Mouse (Mus musculus) mature B cell (primary cell): Measurements from ENCODE around the gene Corin.

Source experiments
- in situ Hi-C: fragments of 300-500 bp; cut with MboI; formaldehyde crosslinking; loops from 2 replicates; pipeline ENCODE4 v1.14.3; 2019

Corin gene

DNA sequence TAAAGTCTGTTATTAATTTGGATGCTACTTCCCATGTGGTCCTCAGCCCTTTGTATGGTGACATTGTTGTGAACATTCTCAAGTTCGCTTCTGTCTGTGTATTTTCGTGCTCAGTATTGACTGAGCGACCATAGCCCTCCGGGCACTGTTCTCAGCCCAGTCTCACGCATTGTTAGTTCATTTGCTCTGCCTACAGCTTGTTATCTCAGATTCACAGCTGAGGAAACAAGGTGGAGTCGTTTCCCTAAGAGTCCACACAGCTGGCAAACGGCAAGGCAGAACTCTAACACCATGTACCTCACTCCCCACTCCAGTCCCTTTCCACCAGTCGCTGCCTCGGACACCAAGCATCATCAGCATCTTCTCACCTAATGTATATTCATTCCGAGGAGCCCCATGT is 63.1 kb downstream of the Corin start:
- in situ Hi-C loops, result no loop called here

DNA sequence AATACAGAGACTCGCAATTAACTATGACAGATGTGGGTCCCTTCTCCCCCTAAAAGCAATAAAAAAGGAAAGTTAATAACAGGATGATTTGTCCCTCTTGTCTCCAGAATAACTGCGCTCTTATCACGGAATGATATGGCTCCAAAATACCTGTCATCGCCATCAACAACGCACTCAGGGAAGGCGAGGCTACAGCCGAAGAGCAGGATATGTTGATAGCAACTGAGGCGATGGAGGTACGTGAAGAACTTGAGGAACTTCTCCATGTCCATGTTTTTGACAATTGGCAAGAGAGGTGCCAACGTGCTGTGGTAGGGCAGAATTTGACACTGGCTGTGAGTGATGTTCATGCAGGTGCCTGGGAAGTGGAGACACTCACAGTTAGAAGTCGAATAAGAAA is 69.2 kb downstream of the Corin start:
- in situ Hi-C loops, result no loop called here

DNA sequence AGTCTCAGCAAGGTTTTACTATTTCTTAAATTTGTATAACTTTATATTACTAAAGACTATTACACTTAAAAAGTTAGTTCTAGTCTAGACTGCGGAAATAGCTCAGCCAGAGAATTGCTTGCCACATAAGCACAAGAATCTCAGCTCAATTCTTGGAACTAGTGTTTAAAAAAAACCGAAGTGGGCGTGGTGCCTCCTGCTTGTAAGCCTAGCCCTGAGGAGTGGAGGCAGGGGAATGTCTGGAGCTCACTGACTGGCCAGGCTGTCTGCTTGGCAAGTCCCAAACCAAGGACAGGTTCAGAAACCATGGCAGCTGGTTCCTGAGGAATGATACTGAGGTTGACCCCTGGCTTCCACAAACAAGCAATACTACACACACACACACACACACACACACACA is 72.4 kb downstream of the Corin start:
- in situ Hi-C loops, result no loop called here

DNA sequence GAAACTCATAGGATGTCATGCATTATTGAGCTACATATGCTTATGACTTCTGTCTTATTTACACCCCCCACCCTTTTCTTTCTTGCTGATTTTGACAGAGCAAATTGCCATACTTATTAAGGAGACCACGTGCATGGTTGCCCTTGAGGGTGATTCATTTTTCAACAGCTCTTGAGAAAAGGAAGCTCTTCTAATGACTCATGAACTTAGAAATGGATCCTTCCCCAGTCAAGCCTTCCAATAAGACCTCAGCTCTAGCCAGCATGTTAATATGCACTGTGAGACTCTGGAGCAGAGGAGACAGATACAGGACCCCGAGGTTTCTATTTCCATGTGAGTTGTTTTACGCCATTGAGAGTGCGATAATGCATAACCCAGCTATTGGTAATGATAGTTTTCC is 76.7 kb downstream of the Corin start:
- in situ Hi-C loops, result no loop called here

DNA sequence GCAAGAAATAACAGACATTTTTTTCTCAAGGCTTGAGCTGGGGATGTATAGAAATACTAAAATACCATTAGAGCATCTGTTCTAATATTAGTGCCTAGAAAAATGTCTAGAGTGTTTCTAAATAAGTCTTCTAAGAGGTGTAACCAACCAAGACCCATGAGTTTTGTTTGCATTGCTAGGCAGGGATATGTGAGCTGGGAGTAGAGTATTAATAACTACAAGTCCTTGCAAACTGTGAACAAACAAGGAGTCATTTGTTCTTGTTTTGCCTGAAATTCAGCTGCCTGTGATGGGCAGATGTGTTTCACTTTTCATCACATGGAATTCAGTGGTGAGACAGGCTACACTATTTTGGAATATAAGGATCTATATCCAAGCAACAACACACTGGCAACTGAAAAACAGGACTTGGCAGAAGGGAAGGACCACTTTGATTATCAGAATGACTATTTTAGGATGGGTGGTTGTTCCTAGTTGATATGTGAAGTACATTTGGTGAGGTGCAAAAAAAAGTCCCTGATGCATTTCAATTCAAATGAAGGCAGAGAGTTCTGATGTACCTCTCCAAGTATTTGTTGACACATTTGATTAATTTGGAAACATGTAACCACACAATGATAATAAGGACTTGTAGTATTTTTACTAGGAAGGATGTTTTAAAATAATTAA is 78.8 kb downstream of the Corin start:
- in situ Hi-C loops, result no loop called here

DNA sequence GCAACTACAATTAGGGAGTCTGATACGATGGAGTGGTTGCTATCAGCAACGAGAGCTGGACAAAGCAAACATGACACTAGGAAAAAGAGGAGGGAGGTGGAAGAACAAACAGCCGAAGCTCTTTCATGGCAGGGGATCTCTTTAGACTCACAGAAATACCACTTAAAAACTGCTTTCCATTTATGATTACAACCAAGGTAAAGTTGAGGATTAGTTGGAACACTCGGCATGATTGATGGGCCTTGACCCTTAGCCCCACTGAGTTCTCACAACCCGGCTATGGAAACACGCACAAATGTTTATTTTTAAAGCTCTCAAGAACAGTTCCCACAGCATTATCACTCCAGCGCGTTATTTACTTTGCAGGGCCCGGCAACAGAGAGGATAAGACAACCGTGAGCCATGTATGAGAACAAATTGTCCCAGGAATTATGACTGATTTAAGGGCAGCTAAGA is 92.4 kb downstream of the Corin start:
- in situ Hi-C loops, result no loop called here

DNA sequence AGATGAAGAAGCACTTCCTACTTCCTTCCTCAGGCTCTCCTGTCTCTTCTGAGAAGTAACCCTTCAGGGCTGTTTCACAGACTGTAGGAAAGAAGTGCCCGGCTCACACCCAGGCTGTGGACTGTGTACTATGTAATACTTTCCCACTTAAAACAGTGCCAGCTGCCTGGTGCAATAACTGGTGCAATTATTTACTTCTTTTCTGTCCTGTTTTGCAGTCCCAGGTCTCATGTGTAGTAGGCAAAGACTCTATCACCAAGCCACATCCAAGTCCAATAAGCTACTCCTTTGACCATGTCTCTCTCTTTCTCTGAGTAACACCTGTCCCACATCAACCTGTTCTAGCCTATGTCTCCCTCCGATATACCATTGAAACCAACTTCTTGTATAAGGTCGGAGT is 93.4 kb downstream of the Corin start:
- in situ Hi-C loops, result no loop called here

DNA sequence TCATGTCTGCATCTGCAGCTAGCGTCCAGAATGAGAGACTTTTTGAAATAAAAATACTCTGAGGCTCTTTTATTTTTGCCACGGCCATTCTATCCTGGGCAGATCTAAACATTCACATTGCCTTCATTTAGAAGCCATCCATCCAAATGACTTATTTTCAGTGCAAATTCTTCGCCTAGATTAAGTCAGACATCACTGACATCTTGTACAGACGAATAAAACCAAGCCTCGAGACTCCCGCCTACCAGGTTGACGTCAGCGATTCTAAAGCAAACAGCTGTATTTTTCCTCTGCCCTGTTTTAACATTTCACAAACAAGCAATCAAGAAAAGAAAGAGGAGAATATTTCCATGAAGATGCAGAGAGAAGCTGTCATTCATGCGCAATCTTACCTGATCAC is 100.9 kb downstream of the Corin start:
- in situ Hi-C loops, result no loop called here

DNA sequence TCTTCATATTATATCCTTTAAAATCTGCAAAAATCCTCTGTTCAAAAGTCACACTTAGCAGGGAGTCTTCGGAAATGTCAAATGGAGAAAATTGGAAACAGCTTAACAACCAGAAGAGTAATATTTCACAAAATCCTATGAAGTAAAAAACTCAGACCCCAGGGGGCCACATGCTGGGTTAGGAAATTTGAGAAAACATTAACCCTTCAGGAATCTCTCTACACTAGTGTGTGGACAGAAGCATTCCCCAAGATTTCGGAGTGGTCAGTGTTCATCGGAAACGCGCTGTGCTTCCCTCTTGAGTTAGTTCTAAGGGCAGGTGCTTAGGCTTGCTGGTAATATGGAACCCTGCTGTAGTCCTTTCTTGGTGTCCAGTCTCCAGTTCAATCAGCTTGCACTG is 101.4 kb downstream of the Corin start:
- in situ Hi-C loops, result no loop called here

DNA sequence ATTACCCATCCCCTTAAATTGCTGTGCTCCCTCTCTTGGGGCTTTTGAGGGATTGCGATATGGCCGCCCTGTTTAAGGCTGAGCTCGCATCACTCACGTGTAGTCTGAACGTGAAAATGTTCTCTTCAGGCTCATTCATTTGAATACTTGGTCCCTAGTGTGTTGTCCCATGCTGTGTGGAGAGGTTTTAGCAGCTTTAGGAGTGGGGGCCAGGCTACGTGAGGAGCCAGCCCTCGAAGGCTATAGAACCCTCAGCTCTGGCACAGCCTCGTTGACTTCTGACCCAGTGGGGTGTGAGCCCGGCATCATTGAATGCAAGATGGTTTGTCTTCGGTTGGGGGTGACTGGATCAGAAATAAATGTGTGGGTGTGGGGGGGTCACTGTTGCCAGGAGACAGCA is 102.5 kb downstream of the Corin start:
- in situ Hi-C loops, result no loop called here

DNA sequence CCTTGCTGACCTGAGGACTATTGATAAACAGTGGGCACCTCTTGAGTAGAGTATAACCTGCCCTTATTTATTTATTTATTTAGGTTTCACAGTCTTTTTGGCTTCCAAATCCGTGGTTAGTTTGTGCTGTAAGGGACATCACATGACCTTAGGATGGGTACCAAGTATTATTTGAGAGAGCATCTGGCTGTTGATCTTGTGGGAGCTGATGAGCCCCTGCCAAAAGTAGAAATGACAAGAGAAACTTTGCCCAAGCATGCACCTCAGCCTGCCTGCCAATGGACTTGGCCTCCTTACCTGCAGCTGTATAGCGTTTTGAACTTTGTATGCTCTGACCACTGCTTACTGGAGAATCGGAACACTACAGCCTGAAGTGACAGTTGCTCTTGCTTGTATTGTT is 103.0 kb downstream of the Corin start:
- in situ Hi-C loops, result no loop called here

DNA sequence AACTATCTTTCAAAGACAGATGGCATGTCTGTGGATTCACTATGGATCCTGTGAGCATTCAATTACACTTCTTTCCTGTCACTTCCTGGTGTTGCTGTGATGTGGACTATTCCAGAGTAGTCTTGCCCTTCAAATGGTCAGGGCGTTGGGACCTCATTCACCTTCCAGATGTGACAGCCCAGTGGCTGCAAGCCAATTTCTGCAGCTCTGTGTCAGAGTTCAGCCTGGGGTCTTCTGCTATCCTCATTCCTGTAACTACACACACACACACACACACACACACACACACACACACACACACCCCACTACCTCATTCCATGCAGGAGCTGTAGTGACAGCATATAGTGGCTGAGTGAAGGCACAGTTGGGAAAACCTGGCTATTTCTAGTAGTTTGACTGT is 122.1 kb downstream of the Corin start:
- in situ Hi-C loops, result no loop called here

DNA sequence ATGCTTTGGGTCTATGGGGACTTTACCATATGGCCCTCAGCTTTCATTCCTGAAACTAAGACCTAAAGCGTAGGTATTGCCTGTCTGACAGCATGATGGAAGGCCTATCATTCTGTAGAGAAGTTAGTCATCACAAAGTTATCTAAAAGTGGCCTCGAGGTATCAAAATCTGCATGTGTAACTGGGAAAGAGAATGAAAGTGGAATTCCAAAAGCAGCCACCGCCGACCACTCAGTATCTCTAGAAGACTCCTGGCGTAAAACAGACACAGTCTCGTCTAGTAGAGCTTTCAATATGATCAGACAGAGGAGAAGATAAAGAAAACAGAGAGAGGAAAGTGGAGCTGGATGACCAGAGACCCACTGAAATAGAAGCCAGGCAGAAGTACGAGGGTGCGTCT is 123.7 kb downstream of the Corin start:
- in situ Hi-C loops, result no loop called here

DNA sequence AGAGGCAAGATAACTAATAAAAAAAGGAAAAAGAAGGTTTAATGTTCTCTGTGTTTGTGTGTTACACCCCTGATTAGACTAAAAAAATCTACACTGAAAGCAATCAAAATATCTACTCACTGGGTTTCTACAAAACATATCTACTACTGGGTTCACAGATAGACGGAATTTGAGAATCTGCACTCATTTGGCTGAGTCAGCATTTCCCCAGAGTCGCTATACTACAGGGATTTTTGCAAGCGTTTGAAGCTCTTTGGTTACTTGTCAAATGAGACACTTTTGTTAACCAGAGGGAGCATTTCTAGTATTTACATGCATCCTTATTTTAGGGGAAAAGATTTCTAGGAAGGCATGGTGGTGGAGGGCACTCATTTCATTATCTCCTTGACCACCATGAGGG is 136.3 kb downstream of the Corin start:
- in situ Hi-C loops, result no loop called here

DNA sequence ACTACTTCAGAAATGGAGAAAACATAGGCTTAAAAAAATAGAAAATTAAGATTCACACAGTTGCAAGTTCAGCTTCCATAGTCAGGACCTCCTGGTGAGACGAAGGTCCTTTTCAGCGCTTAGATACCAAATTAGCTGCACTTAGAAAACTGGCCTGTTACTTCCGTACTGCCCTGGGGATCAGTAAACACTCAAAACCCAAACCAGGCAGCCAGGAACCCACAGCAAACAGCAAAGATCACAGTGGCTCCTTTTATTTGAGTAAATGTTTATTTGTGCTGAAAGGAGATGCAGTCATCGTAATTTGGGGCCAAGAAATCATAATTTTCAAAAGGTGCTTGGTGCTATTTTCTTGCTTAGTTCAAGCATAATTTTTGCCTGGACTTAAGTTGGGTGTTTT is 138.5 kb downstream of the Corin start:
- in situ Hi-C loops, result no loop called here

DNA sequence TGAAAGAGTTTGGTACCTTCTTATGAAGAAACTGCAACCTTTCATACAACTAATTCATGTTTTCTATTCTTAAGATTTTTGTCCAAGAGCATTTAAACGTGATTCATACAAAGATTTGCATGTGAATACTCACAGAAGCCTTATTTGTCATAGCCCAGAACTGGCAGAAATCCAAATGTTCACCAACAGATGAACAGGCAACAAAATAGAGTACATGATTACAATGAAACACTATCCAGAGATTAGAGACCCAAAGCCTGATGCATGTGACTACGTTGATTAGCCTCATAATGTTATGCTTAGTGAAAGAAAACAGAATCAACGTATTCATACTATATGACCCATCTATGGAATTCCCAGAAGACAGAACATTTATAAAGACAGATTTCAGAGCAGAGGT is 140.4 kb downstream of the Corin start:
- in situ Hi-C loops, result no loop called here

DNA sequence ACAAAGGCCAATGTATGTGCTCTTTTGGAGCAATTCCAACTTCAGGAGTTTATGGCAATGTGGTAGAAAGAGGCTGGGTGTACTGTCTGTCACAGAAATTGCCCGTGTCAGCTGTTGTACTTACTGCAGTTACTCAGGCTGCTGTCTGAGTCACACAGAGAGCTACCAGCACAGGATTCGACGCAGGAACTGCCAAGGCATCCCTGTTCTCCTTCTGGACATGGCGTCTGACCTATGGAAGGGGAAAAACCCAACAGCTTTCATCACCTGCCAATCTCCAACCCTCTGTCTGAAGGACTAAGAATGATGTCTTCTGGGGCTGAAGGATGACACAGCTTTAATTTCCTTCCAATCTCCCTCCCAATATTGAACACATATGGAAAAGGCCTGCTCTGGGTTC is 150.5 kb downstream of the Corin start:
- in situ Hi-C loops, result no loop called here

DNA sequence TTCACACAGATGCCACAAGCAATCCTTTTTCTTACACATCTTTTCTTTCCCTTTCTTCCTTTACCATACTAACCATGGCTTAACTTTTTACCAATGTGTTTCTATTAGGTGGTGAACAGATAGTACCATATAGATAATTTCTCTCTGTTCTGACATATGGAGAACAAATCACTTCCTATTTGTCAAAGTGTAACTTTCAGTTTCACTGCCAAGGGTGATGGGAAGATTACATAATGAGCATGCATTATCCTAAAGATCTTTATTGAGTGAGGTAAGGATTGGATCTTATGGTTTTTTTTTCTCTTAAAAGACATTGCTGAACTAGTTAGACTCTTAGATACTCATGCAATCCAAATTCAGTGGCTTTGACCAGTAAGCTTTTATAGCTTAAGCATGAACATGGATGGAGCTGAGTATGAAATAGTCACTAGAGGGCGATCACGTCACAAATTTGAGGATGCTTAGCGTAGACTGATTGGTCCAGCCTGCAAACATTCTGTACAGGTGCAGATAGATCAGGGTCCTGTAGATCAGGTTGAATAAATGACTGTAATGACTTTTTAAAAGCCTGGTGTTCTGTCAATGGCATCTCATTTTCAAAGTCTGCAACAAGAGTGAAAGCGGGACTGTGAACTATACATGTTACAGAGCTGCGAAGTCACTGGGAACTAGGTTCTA is 154.1 kb downstream of the Corin start:
- in situ Hi-C loops, result no loop called here

DNA sequence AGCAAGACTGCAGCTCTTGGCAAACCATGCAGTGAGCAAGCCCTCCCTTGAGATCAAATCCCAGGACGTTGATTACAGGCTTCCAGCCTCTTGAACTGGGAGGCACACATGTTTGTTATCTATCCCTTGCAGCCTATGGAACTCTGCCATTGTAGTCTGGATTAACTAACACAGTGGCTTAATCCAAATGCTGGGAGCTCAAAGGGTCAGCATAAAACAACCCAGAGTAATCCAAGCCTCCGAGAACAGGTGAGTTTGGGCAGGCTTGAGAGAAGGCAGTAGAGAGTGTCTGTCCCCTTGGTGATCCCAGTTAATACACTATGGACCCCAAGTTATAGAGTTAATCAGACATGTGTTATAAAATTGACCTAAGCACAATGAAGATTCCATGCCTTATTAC is 155.7 kb downstream of the Corin start:
- in situ Hi-C loops, result no loop called here

DNA sequence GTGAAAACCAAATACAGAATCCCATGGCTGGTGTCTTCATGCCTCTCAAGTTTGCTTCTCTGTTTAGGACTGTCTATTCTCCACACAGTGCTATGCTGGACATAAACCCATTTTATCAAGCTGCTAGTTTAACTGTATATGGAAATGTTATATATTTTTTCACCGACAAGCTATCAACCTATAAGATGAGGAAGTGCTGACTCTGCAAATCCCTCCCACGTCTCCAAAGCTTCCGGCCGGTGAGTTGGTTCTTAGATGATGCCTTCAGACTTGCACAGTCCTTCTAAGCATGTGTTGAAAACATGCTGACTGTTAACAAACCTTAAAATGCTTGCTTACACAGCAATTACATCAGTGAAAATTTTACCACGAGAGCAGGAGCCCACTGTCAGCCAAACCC is 168.4 kb downstream of the Corin start:
- in situ Hi-C loops, result no loop called here

DNA sequence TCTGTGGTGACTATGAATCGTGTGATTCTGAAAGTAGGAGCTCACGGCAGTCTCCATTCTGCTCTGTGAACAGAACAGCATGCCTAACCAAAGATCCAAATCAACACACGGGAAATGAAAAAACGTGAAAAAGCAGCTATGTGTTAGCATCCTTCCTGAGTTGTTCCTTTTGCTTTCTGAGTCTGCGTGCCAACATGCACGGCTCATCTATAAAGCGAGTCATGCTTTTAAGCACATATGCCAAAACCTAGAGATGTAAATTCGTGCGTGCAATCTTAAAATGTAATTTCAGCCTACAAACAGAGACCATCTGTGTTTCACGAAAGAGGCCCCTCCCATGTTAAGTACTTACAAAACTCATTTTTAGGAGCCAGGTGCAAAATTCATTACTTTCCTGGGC is 171.4 kb downstream of the Corin start:
- in situ Hi-C loops, result no loop called here

DNA sequence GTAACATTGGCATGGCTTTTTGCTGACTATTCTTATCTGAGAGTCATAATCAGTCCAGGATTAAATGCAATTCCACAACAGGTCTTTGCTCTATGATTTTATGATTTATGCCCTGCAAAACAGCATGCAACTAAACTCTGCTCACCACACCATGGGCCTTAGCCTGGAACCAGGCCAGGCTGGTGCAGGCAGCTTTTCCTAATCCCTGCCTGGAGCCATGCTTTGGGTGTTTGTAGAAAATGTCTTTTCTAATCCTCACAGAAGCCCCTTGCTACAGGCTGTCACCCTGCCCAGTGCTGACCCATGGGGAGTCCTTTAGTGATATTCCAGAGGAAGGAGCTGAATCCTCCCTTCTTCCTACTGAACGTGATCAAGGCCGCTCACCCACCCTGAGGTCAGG is 173.1 kb downstream of the Corin start:
- in situ Hi-C loops, result no loop called here

DNA sequence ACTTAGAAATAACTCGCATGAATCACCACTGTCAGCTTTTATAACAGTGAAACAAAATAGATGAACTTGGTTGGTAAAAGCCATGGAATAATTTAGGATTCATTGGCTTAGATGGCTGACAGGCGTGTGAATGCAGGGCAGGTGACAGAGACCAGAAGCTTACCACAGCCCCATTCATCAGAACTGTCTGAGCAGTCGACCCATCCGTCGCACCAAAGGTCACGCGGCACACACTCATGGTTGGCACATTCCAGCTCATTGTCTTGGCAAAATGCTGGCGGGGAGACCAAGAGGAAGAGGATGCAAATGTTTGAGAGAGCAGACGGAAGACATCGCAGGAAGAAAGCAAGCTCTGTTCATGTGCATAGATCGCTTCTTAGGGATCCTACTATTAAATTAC is 173.6 kb downstream of the Corin start:
- in situ Hi-C loops, result no loop called here

DNA sequence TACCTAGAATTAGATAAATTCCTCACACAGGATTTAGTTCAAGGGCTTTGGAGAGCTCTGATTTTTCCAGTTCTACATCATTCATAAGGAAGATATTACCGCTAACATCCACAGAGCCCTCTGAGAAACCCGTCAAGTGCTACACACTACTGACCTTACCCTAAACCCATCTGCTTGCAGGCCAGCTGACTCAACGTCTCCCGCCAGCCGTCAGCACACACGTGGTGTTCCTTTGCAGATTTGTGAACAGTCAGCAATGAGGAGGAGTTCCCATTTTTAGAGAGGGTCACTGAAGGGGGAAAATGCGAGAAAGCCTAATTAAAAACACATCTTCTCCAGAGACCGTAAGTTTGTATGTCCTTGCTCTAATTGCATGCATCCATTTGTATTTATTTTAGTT is 174.8 kb downstream of the Corin start:
- in situ Hi-C loops, result no loop called here
